Mouse (Mus musculus): ENCODE measurements around the gene Irf3. TPM values are rescaled to one million over a fixed set of nuclear protein-coding genes. Genes with fewer than 3 reads are reported as not detected.

Irf3 gene
- polyA plus RNA-seq, 1 experiment from 2014 or later: 75.0 TPM

GRCm38 (mm10) chr7:45048923-45049657 is 51.6 kb downstream of the Irf3 start:
- no peaks in the 10 kb centered on the region for H3K27me3 ChIP-seq (ENCODE audit: low read depth, poor library complexity, severe bottlenecking)
- H3K9me3 ChIP-seq (replicated peaks): no peaks in the 10 kb centered on the region
- H3K4me1 ChIP-seq: peaks cover 38% of the 10 kb centered on the region
- H3K27ac ChIP-seq: 0 out of 2 replicates have a peak overlapping the region, but pooled peaks have one; percentile 12
- peaks cover 73% of the 10 kb centered on the region for H3K36me3 ChIP-seq
- DNase-seq (ENCODE audit: low spot score): no peak
- peak overlapping the region; percentile 12 for H3K4me3 ChIP-seq
- 95% methylated on average over 23 of the region's 23 CpGs for WGBS

GRCm38 (mm10) chr7:45050945-45051600 is 53.6 kb downstream of the Irf3 start:
- DNase-seq (ENCODE audit: low spot score): peak; percentile 78
- no peaks in the 10 kb centered on the region for H3K27me3 ChIP-seq (ENCODE audit: low read depth, poor library complexity, severe bottlenecking)
- peak overlapping the region; percentile 86 for H3K4me3 ChIP-seq
- no peaks in the 10 kb centered on the region for H3K9me3 ChIP-seq (replicated peaks)
- H3K36me3 ChIP-seq: peaks cover 54% of the 10 kb centered on the region
- H3K4me1 ChIP-seq: peaks cover 47% of the 10 kb centered on the region
- 5% methylated on average over 16 of the region's 16 CpGs for WGBS
- H3K27ac ChIP-seq: peak overlapping the region; percentile 99

- Histone ChIP-seq H3K27ac (peak overlapping the region; percentile 99), H3K27me3 (ENCODE audit: low read depth, poor library complexity, severe bottlenecking) (no peaks in the 10 kb centered on the region), H3K4me1 (peaks cover 47% of the 10 kb centered on the region), H3K9me3 (replicated peaks) (no peaks in the 10 kb centered on the region), H3K4me3 (peak overlapping the region; percentile 86), H3K36me3 (peaks cover 48% of the 10 kb centered on the region)
- DNase-seq (ENCODE audit: low spot score): peak; percentile 41
- 2% methylated on average over 13 of the region's 13 CpGs for WGBS
Measured at GRCm38 (mm10) chr7:45051601-45051974, 54.1 kb downstream of the Irf3 start.

Small RNA genes within 50 kb of the gene (microRNA-seq; reads per million reads assigned to microRNA genes)
- gene Mir7054: 0.88 reads per million

Other genes with a start within 250 kb of the Irf3 start
- gene Vrk3, start 249.2 kb upstream of the Irf3 start, polyA plus RNA-seq (2016; fragmentation: Nextera tagmentation; extraction: Ambion mirVana): 37.7 and 38.1 TPM in 2 replicates
- 2.6 and 3.1 TPM in 2 replicates for gene Zfp473, start 246.6 kb upstream of the Irf3 start, polyA plus RNA-seq (2016; fragmentation: Nextera tagmentation; extraction: Ambion mirVana)
- 174 and 181 TPM in 2 replicates for gene Nup62, start 181.6 kb upstream of the Irf3 start, polyA plus RNA-seq (2016; fragmentation: Nextera tagmentation; extraction: Ambion mirVana)
- 0.89 and 0.94 TPM in 2 replicates for gene Il4i1, start 181.3 kb upstream of the Irf3 start, polyA plus RNA-seq (2016; fragmentation: Nextera tagmentation; extraction: Ambion mirVana)
- 3.1 and 3.4 TPM in 2 replicates for gene Atf5, start 181.0 kb upstream of the Irf3 start, polyA plus RNA-seq (2016; fragmentation: Nextera tagmentation; extraction: Ambion mirVana)
- 96.4 and 99.6 TPM in 2 replicates for gene Akt1s1, start 148.7 kb upstream of the Irf3 start, polyA plus RNA-seq (2016; fragmentation: Nextera tagmentation; extraction: Ambion mirVana)
- 71.4 and 75.2 TPM in 2 replicates for gene Tbc1d17, start 148.6 kb upstream of the Irf3 start, polyA plus RNA-seq (2016; fragmentation: Nextera tagmentation; extraction: Ambion mirVana)
- gene Pnkp, start 140.5 kb upstream of the Irf3 start, polyA plus RNA-seq (2016; fragmentation: Nextera tagmentation; extraction: Ambion mirVana): 37.5 and 43.1 TPM in 2 replicates
- gene Ptov1, start 127.9 kb upstream of the Irf3 start, polyA plus RNA-seq (2016; fragmentation: Nextera tagmentation; extraction: Ambion mirVana): 434 and 504 TPM in 2 replicates
- gene Med25, start 104.9 kb upstream of the Irf3 start, polyA plus RNA-seq (2016; fragmentation: Nextera tagmentation; extraction: Ambion mirVana): 140 and 145 TPM in 2 replicates
- gene Fuz, start 101.6 kb upstream of the Irf3 start, polyA plus RNA-seq (2016; fragmentation: Nextera tagmentation; extraction: Ambion mirVana): 14.8 and 20.0 TPM in 2 replicates
- gene Ap2a1, start 68.2 kb upstream of the Irf3 start, polyA plus RNA-seq (2016; fragmentation: Nextera tagmentation; extraction: Ambion mirVana): 78.7 and 85.3 TPM in 2 replicates
- 0.14 and 0.18 TPM in 2 replicates for gene Tsks, start 54.4 kb upstream of the Irf3 start, polyA plus RNA-seq (2016; fragmentation: Nextera tagmentation; extraction: Ambion mirVana)
- gene Cpt1c, start 22.8 kb upstream of the Irf3 start, polyA plus RNA-seq (2016; fragmentation: Nextera tagmentation; extraction: Ambion mirVana): 11.4 and 18.8 TPM in 2 replicates
- 979 and 1,027 TPM in 2 replicates for gene Prmt1, start 11.1 kb upstream of the Irf3 start, polyA plus RNA-seq (2016; fragmentation: Nextera tagmentation; extraction: Ambion mirVana)
- gene Bcl2l12, start 1.1 kb downstream of the Irf3 start, polyA plus RNA-seq (2016; fragmentation: Nextera tagmentation; extraction: Ambion mirVana): 89.7 and 92.2 TPM in 2 replicates
- 47.8 and 50.6 TPM in 2 replicates for gene Scaf1, start 18.7 kb downstream of the Irf3 start, polyA plus RNA-seq (2016; fragmentation: Nextera tagmentation; extraction: Ambion mirVana)
- 15.6 and 18.3 TPM in 2 replicates for gene Rras, start 20.3 kb downstream of the Irf3 start, polyA plus RNA-seq (2016; fragmentation: Nextera tagmentation; extraction: Ambion mirVana)
- gene Prr12, start 55.2 kb downstream of the Irf3 start, polyA plus RNA-seq (2016; fragmentation: Nextera tagmentation; extraction: Ambion mirVana): 16.3 and 18.1 TPM in 2 replicates
- 80.4 and 81.2 TPM in 2 replicates for gene Nosip, start 64.8 kb downstream of the Irf3 start, polyA plus RNA-seq (2016; fragmentation: Nextera tagmentation; extraction: Ambion mirVana)
- gene Prrg2, start 65.0 kb downstream of the Irf3 start, polyA plus RNA-seq (2016; fragmentation: Nextera tagmentation; extraction: Ambion mirVana): 16.8 and 24.8 TPM in 2 replicates
- gene Rcn3, start 94.6 kb downstream of the Irf3 start, polyA plus RNA-seq (2016; fragmentation: Nextera tagmentation; extraction: Ambion mirVana): 175 and 210 TPM in 2 replicates
- 5.2 and 7.8 TPM in 2 replicates for gene Fcgrt, start 106.2 kb downstream of the Irf3 start, polyA plus RNA-seq (2016; fragmentation: Nextera tagmentation; extraction: Ambion mirVana)
- 1,846 and 2,302 TPM in 2 replicates for gene Rps11, start 126.8 kb downstream of the Irf3 start, polyA plus RNA-seq (2016; fragmentation: Nextera tagmentation; extraction: Ambion mirVana)
- gene Rpl13a, start 131.1 kb downstream of the Irf3 start, polyA plus RNA-seq (2016; fragmentation: Nextera tagmentation; extraction: Ambion mirVana): 1,210 and 1,327 TPM in 2 replicates
- gene Gm45713, start 138.6 kb downstream of the Irf3 start, polyA plus RNA-seq (2016; fragmentation: Nextera tagmentation; extraction: Ambion mirVana): not detected in 2 replicates
- 1.4 and 1.5 TPM in 2 replicates for gene Flt3l, start 138.8 kb downstream of the Irf3 start, polyA plus RNA-seq (2016; fragmentation: Nextera tagmentation; extraction: Ambion mirVana)
- 105 and 109 TPM in 2 replicates for gene Pih1d1, start 156.7 kb downstream of the Irf3 start, polyA plus RNA-seq (2016; fragmentation: Nextera tagmentation; extraction: Ambion mirVana)
- 54.2 and 63.7 TPM in 2 replicates for gene Aldh16a1, start 156.9 kb downstream of the Irf3 start, polyA plus RNA-seq (2016; fragmentation: Nextera tagmentation; extraction: Ambion mirVana)
- 0.06 TPM in 1 of 2 replicates, not detected in the other for gene Slc17a7, start 166.3 kb downstream of the Irf3 start, polyA plus RNA-seq (2016; fragmentation: Nextera tagmentation; extraction: Ambion mirVana)
- not detected in 2 replicates for gene Gfy, start 181.9 kb downstream of the Irf3 start, polyA plus RNA-seq (2016; fragmentation: Nextera tagmentation; extraction: Ambion mirVana)
- not detected in 2 replicates for gene Pth2, start 183.3 kb downstream of the Irf3 start, polyA plus RNA-seq (2016; fragmentation: Nextera tagmentation; extraction: Ambion mirVana)
- gene Ccdc155, start 207.2 kb downstream of the Irf3 start, polyA plus RNA-seq (2016; fragmentation: Nextera tagmentation; extraction: Ambion mirVana): 0.45 and 0.68 TPM in 2 replicates
- gene Dkkl1, start 214.5 kb downstream of the Irf3 start, polyA plus RNA-seq (2016; fragmentation: Nextera tagmentation; extraction: Ambion mirVana): 0.21 and 0.41 TPM in 2 replicates
- 435 and 481 TPM in 2 replicates for gene Tead2, start 218.1 kb downstream of the Irf3 start, polyA plus RNA-seq (2016; fragmentation: Nextera tagmentation; extraction: Ambion mirVana)
- gene Cd37, start 241.5 kb downstream of the Irf3 start, polyA plus RNA-seq (2016; fragmentation: Nextera tagmentation; extraction: Ambion mirVana): 1.1 and 1.2 TPM in 2 replicates
- gene Slc6a16, start 243.4 kb downstream of the Irf3 start, polyA plus RNA-seq (2016; fragmentation: Nextera tagmentation; extraction: Ambion mirVana): 0.24 and 0.49 TPM in 2 replicates